Mouse (Mus musculus) bone marrow macrophage, adult 2 months (primary cell): ENCODE measurements around the gene Akr1e1. TPM values are rescaled to one million over a fixed set of nuclear protein-coding genes. Genes with fewer than 3 reads are reported as not detected.
"Not testable (repeated sequence)": the region's sequence is repeated elsewhere in the genome, so short reads cannot be mapped to it uniquely, and the experiment has no call there.

Experiments used
- H3K27ac ChIP-seq: 2 replicates; pipeline ENCODE4 v1.5.1; 2012; ENCODE audit warnings: low read depth, low read length; ENCODE audit not compliant: insufficient read depth
- H3K4me1 ChIP-seq: 2 replicates; pipeline ENCODE4 v1.6.1; 2012; ENCODE audit warnings: low read length; ENCODE audit not compliant: control insufficient read depth, insufficient read depth
- H3K4me3 ChIP-seq: 2 replicates; pipeline ENCODE4 v1.5.1; 2012; ENCODE audit warnings: mild to moderate bottlenecking, low read length, moderate library complexity; ENCODE audit not compliant: insufficient read depth
- CTCF ChIP-seq: IDR thresholded peaks from 2 replicates; pipeline ENCODE4 v1.5.1; 2012; ENCODE audit warnings: low read depth, mild to moderate bottlenecking, low read length, moderate library complexity
- POLR2A ChIP-seq: IDR thresholded peaks from 2 replicates; pipeline ENCODE4 v1.6.1; 2012; ENCODE audit warnings: mild to moderate bottlenecking, low read depth, low read length, borderline replicate concordance
- polyA plus RNA-seq: library from polyadenylated mRNA; stranded (reverse); fragments of >200 nt; gene quantifications from 2 replicates; pipeline ENCODE4 v1.2.4, GENCODE M21; 2012; ENCODE audit not compliant: missing spikeins, insufficient read depth, insufficient read length

Akr1e1 gene
- polyA plus RNA-seq: 20.2 and 34.8 TPM in 2 replicates

DNA sequence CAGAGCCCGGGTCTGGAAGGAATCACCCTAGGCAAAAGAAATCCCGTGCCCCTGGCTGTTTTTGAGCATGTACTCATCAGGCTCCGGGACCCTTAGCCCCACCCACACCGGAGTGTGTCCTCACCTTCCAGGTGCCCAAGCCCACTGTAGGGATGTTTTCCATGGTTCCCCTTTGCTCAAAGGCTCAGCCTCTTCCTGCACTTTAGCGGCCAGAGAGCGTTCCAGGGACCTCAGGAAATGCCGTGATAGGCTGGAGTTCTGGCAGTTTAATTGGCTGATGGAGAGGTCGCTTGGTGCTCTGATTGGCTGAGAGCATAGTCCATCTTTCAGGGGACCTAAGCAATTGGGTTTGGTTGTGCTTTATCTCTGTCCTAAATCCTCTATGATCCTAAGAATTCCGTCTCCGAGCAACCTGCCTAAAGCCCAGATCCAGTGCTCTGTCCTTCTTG is at the start of gene Akr1e1:
Akr1e1 (minus strand) TSS at position 214 of the 449 bp plus-strand sequence.
- peak; percentile 81 for TF ChIP-seq POLR2A
- TF ChIP-seq CTCF: no peak
- Histone ChIP-seq H3K4me3 (peak within 1 kb of the TSS; percentile 84), H3K4me1 (peaks cover 4% of the 10 kb centered on the region), H3K27ac (peak within 1 kb of the TSS; percentile 49)

DNA sequence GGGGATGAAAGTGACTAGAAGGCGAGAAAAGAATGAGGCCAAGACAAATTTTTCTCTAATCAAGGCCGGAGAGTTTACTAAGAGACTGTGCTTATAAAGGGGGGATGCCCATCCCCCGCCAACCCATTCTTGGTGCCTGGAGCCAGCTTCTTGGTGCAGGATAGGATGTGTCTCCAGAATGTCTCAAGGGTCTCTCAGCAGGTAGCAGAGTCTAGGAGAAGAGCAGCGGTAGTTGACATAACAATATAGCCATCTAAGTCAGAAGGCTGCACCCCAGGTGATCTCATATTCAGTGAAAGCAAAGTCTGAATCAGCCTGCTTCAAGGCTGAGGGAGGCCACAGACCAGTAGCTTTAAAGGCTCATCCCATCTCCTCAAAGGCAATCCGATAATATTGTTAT is 49.4 kb upstream of the Akr1e1 start:
- no peaks in the 10 kb centered on the region; the same call in 1 of the 2 replicates for H3K4me1 ChIP-seq
- no peak for TF ChIP-seq POLR2A
- TF ChIP-seq CTCF: no peak

DNA sequence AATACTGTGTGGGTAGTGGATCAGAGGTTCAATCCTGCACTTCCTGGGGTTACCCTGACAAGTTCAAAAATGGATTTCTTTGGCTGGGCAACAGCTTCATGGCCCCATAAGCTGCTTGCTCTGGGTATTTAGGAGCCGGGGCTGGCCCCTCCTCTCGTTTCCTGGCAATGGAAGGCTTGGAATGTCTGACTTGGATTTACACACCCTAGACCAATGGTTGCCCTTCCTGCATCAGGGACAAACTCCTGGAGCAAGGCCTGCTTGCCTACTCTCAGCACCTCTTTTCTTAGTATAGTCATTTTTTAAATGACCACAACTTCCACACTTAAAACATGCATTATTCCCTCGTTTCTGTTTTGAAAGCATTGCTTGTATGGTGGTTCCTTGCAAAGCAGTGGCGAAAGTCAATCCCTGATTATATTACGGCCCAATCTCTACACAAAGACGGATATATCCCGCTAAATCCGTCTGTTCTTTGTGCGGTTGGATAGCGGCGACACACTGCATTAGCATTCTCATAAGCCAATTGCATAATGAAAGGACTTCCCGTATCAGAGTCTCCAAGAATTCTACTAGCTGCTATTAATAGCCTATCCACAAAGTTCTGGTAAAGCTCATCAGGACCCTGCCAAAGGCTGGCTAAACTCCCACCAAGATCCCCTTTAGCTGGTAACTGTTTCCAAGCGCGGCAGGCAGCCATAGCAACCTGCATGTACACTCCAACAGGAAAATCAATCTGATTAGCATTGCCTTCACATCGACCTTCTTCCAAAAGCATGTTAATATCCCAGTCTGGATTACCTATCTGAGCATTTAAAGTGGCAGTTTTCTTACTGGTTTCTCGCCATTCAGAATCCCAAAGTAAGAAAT is 47.5 kb upstream of the Akr1e1 start:
- no peak overlapping the region for H3K27ac ChIP-seq
- no peak for TF ChIP-seq POLR2A
- no peak for TF ChIP-seq CTCF
- no peak overlapping the region for H3K4me3 ChIP-seq
- H3K4me1 ChIP-seq: no peaks in the 10 kb centered on the region; the same call in 1 of the 2 replicates

More for the DNA sequence above, 49.4 kb upstream of the Akr1e1 start:
- H3K4me3 ChIP-seq: no peak overlapping the region
- no peak overlapping the region for H3K27ac ChIP-seq

DNA sequence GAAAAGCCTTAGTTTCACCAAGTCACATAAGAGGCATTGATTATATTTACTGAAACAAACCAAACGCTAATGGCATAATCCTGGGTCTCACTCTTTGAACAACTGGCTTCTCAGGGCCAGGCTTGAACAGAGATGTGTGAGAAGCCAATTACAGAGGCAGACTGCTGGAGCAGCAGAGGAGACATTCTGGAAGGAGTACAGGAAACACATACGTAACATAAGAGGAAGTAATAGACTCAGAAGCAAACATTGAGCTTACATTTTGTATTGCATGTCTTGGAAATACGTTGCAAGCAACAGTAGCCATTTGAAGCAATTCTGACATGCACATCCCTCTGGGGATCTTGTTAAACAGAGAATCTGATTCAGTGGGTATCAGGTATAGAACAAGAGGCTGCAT is 41.2 kb upstream of the Akr1e1 start:
- Histone ChIP-seq H3K4me1 (peaks cover 3% of the 10 kb centered on the region), H3K27ac (no peak overlapping the region), H3K4me3 (no peak overlapping the region)
- TF ChIP-seq CTCF: no peak
- no peak for TF ChIP-seq POLR2A

DNA sequence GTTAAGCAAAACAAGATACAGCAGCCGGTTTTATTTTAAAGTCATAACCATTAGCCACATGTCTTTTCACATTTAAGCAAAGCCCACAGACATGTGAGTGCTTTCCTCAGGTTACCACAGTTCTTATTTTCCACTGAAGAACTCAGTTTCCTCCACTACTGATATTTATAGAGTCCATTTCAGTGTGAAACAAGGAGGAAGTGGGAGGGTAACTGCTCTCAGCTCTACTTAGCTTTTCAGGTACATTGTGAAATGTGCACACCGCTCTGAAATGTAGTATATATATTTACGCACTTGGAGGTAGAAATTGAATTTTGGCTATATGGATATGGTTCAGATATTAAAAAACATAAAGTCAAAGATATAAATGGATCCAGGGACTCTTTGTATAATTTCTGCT is 36.3 kb upstream of the Akr1e1 start:
- no peak for TF ChIP-seq CTCF
- no peak for TF ChIP-seq POLR2A
- Histone ChIP-seq H3K4me1 (no peaks in the 10 kb centered on the region), H3K27ac (no peak overlapping the region), H3K4me3 (no peak overlapping the region)

DNA sequence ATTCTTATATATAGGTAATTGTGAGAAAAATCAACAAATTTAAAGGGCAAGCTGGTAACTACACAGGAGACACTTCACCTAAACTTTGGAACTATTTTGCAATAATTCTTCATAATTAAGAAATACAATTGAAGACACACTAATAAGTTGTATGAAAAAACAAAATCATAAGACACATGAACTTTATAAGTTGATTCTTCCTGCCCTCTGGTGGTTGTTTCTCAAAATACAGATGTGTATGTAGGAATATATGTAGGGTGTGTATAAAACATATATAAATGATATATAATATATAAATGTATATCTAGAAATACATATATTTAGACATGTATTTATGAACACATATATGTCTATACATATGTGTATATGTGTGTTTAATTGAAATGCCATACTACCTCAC is 1.9 kb upstream of the Akr1e1 start:
- Histone ChIP-seq H3K4me1 (peaks cover 2% of the 10 kb centered on the region; the same call in 1 of the 2 replicates), H3K4me3 (no peak overlapping the region), H3K27ac (no peak overlapping the region)
- no peak for TF ChIP-seq POLR2A
- TF ChIP-seq CTCF: no peak

DNA sequence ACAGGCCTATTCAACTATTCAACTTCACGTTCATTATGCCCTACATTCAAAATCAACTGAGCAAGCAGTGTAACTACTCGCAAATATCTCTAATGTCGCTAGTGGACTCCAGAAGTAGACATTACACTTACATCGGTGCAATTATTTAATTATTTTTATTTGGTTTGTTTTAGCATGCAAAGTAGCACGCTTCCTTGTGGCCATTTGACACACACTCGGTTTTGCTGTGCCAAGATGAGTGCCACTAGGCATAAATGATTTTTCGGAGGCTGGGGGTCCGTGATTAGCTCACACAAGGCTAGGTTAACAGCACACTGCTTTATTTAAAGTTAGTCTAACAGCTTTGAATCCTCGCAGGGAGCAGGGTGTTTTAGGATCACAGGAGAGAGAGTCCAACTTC is 444 bp downstream of the Akr1e1 start:
- H3K4me3 ChIP-seq: peak overlapping the region; percentile 84
- no peak for TF ChIP-seq CTCF
- no peak for TF ChIP-seq POLR2A
- peak overlapping the region; percentile 49 for H3K27ac ChIP-seq
- peaks cover 4% of the 10 kb centered on the region for H3K4me1 ChIP-seq

DNA sequence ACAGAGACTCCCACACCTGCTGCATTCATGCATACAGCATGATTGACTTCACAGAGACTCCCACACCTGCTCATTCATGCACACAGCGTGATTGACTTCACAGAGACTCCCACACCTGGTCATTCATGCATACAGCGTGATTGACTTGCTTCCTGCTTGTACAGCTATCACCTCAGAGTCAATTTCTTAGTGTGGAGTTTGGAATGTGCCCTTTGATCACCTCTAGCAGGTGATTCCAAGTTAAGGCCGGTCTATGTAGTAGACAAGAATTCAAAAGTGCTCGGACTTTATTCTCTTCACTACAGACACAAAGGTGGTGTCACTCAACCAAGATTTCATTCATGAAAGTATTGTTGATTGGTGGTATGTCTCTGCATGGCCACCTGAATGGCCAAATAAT is 2.2 kb downstream of the Akr1e1 start:
- Histone ChIP-seq H3K4me3 (no peak overlapping the region), H3K4me1 (peaks cover 4% of the 10 kb centered on the region), H3K27ac (no peak overlapping the region)
- TF ChIP-seq POLR2A: no peak
- no peak for TF ChIP-seq CTCF

DNA sequence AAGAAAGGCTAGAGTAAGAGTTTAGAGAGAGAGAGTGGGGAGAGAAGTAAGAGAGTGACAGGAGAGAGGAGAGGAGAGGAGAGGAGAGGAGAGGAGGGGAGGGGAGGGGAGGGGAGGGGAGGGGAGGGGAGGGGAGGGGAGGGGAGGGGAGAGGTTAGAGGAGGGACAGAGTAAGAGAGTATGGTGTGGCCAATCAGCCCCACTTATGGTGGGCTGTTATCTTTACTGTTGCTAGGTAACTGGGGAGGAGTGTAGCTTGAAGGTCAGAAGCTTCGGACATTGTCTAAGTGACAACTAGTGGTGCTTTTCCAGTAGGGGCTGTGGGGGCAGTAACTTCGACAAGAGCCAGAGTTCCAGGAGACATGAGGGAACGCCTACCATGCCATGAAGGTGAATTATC is 5.5 kb downstream of the Akr1e1 start:
- not testable (repeated sequence) for H3K27ac ChIP-seq, H3K4me3 ChIP-seq, H3K4me1 ChIP-seq

DNA sequence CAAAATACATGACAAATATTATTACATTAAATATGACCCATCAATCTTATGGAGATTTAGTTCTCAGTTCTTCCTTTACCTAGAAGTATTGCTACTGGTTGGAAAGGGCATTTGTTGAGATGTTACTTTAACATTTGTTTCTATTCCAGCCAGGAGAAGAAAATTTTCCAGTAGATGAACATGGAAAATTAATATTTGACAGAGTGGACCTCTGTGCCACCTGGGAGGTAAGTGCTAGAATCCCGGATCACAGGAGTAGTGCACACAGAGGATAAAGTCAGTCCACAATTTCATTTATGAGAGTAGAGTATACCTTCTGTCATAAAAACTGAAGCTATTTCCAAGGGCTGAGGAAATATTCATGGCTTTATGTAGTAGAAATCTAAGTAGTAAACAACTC is 32.1 kb downstream of the Akr1e1 start:
- no peak for TF ChIP-seq POLR2A
- no peak for TF ChIP-seq CTCF
- H3K27ac ChIP-seq: no peak overlapping the region
- no peak overlapping the region for H3K4me3 ChIP-seq
- H3K4me1 ChIP-seq: no peaks in the 10 kb centered on the region
